Mouse (Mus musculus) G1E (cell line): ENCODE results near the gene Qprt.

Source experiments
- CTCF ChIP-seq: IDR thresholded peaks from 2 replicates; pipeline ENCODE4 v1.5.1; 2012; ENCODE audit warnings: low read depth, low read length, inconsistent platforms, mixed read lengths
- GATA1 ChIP-seq: IDR thresholded peaks from 2 replicates; pipeline ENCODE4 v1.6.1; 2012; ENCODE audit warnings: borderline replicate concordance, low read length, inconsistent platforms, mixed read lengths
- GATA2 ChIP-seq: IDR thresholded peaks from 2 replicates; pipeline ENCODE4 v1.6.1; 2012; ENCODE audit warnings: low read depth, low read length, inconsistent platforms, borderline replicate concordance
- POLR2AphosphoS5 ChIP-seq: IDR thresholded peaks from 2 replicates; pipeline ENCODE4 v1.6.1; 2012; ENCODE audit warnings: low read depth, low read length, inconsistent platforms; ENCODE audit not compliant: insufficient replicate concordance
- TAL1 ChIP-seq: conservative IDR thresholded peaks from 2 replicates; pipeline ENCODE4 v1.6.1; 2012; ENCODE audit warnings: low read depth, low read length, inconsistent platforms, mixed read lengths

- TF ChIP-seq CTCF (no peak), GATA2 (no peak), TAL1 (no peak), GATA1 (no peak), POLR2AphosphoS5 (no peak)
Measured at GRCm38 (mm10) chr7:127146267-127146603, 24.2 kb upstream of the Qprt start.
